ENCODE assay signal across 10 mouse cellular contexts in genomic region chr2:172579221-172579620, GRCm38 (mm10). TPM values are rescaled to one million over a fixed set of nuclear protein-coding genes. Genes with fewer than 3 reads are reported as not detected.
DNase-seq lines count a peak whose midpoint lies in the region; ATAC-seq lines count a peak whose summit lies in the region.
"Had no signal": no experiment of that assay in that cellular context is flagged by ENCODE, and none has a peak within 500 bp of the region (broad histone marks: within the 10 kb centered on the region; RNA-seq: fewer than 3 reads in every experiment).

No protein-coding gene starts in this region.

- H3K27me3 ChIP-seq in forebrain, embryonic 13.5 days, result no peaks in the 10 kb centered on the region
- H3K27me3 ChIP-seq in forebrain, embryonic 11.5 days (ENCODE audit: control insufficient read depth, insufficient read depth, low read length), result no peaks in the 10 kb centered on the region
- H3K27me3 ChIP-seq in midbrain, embryonic 13.5 days, result 0 out of 2 replicates have a peak, but pooled peaks cover 2% of the 10 kb centered on the region
- no peaks in the 10 kb centered on the region for H3K27me3 ChIP-seq in midbrain, embryonic 11.5 days (ENCODE audit: control insufficient read depth, insufficient read depth, low read length)
- no peaks in the 10 kb centered on the region for H3K27me3 ChIP-seq in heart, embryonic 14.5 days (ENCODE audit: control insufficient read depth, insufficient read depth, low read length)
- peaks cover 15% of the 10 kb centered on the region for H3K27me3 ChIP-seq in neural tube, embryonic 13.5 days
- H3K27me3 ChIP-seq in liver, embryonic 12.5 days (replicated peaks), result peaks cover 3% of the 10 kb centered on the region; the same call in 1 of the 2 replicates

- no peak overlapping the region for H3K9ac ChIP-seq in forebrain, embryonic 13.5 days
- no peak overlapping the region for H3K9ac ChIP-seq in forebrain, embryonic 11.5 days (ENCODE audit: low read length)
- no peak overlapping the region for H3K9ac ChIP-seq in midbrain, embryonic 13.5 days (replicated peaks)
- H3K9ac ChIP-seq in midbrain, embryonic 11.5 days (ENCODE audit: low read length), result no peak overlapping the region
- no peak overlapping the region for H3K9ac ChIP-seq in heart, embryonic 14.5 days (ENCODE audit: low read length)
- H3K9ac ChIP-seq in neural tube, embryonic 13.5 days, result no peak overlapping the region
- no peak overlapping the region for H3K9ac ChIP-seq in liver, embryonic 12.5 days

- H3K4me2 ChIP-seq in forebrain, embryonic 13.5 days, result no peak overlapping the region
- no peak overlapping the region for H3K4me2 ChIP-seq in forebrain, embryonic 11.5 days (ENCODE audit: low read depth, low read length, severe bottlenecking)
- no peak overlapping the region for H3K4me2 ChIP-seq in midbrain, embryonic 13.5 days (replicated peaks)
- H3K4me2 ChIP-seq in midbrain, embryonic 11.5 days, result no peak overlapping the region
- no peak overlapping the region for H3K4me2 ChIP-seq in heart, embryonic 14.5 days (ENCODE audit: low read length)
- H3K4me2 ChIP-seq in neural tube, embryonic 13.5 days, result no peak overlapping the region
- H3K4me2 ChIP-seq in liver, embryonic 12.5 days, result no peak overlapping the region

- no peaks in the 10 kb centered on the region for H3K36me3 ChIP-seq in forebrain, embryonic 13.5 days (ENCODE audit: poor library complexity, severe bottlenecking)
- H3K36me3 ChIP-seq in forebrain, embryonic 11.5 days (ENCODE audit: control insufficient read depth, insufficient read depth, low read length), result no peaks in the 10 kb centered on the region
- H3K36me3 ChIP-seq in midbrain, embryonic 13.5 days, result no peaks in the 10 kb centered on the region
- H3K36me3 ChIP-seq in midbrain, embryonic 11.5 days (ENCODE audit: control insufficient read depth, insufficient read depth, low read length), result no peaks in the 10 kb centered on the region
- no peaks in the 10 kb centered on the region for H3K36me3 ChIP-seq in heart, embryonic 14.5 days (ENCODE audit: control insufficient read depth, insufficient read depth, low read length)
- H3K36me3 ChIP-seq in neural tube, embryonic 13.5 days, result no peaks in the 10 kb centered on the region
- H3K36me3 ChIP-seq in liver, embryonic 12.5 days, result no peaks in the 10 kb centered on the region

- 51% methylated on average over 5 of the region's 5 CpGs for WGBS in forebrain, embryonic 13.5 days
- WGBS in forebrain, embryonic 11.5 days, result 88% methylated on average over 5 of the region's 5 CpGs
- WGBS in midbrain, embryonic 13.5 days, result 68% methylated on average over 5 of the region's 5 CpGs
- WGBS in midbrain, embryonic 11.5 days, result 91% methylated on average over 5 of the region's 5 CpGs
- WGBS in heart, embryonic 14.5 days, result 43% methylated on average over 5 of the region's 5 CpGs
- whole genome bisulfite sequencing in neural tube, embryonic 13.5 days, result 45% methylated on average over 5 of the region's 5 CpGs
- 65% methylated on average over 5 of the region's 5 CpGs for WGBS in liver, embryonic 12.5 days (ENCODE audit: insufficient replicate concordance)

- no peaks in the 10 kb centered on the region for H3K9me3 ChIP-seq in forebrain, embryonic 13.5 days (replicated peaks)
- no peaks in the 10 kb centered on the region for H3K9me3 ChIP-seq in forebrain, embryonic 11.5 days (ENCODE audit: control insufficient read depth, low read length)
- no peaks in the 10 kb centered on the region for H3K9me3 ChIP-seq in midbrain, embryonic 13.5 days
- H3K9me3 ChIP-seq in midbrain, embryonic 11.5 days (ENCODE audit: control insufficient read depth, low read length), result no peaks in the 10 kb centered on the region
- no peaks in the 10 kb centered on the region for H3K9me3 ChIP-seq in heart, embryonic 14.5 days (ENCODE audit: control insufficient read depth, low read length)
- no peaks in the 10 kb centered on the region for H3K9me3 ChIP-seq in neural tube, embryonic 13.5 days
- H3K9me3 ChIP-seq in liver, embryonic 12.5 days (replicated peaks), result no peaks in the 10 kb centered on the region

- no peak for DNase-seq in forebrain, embryonic 11.5 days (ENCODE audit: low spot score)
- no peak for DNase-seq in midbrain, embryonic 11.5 days (ENCODE audit: low spot score, missing footprints)
- no peak for DNase-seq in kidney, postnatal 10 days
- DNase-seq: kidney, postnatal 36 days; lung, postnatal 4 days had no signal

- no peak overlapping the region for H3K4me3 ChIP-seq in forebrain, embryonic 13.5 days
- no peak overlapping the region for H3K4me3 ChIP-seq in forebrain, embryonic 11.5 days (ENCODE audit: low read depth, low read length)
- H3K4me3 ChIP-seq in midbrain, embryonic 13.5 days (replicated peaks), result no peak overlapping the region
- H3K4me3 ChIP-seq in midbrain, embryonic 11.5 days (ENCODE audit: low read depth, low read length), result no peak overlapping the region
- H3K4me3 ChIP-seq in heart, embryonic 14.5 days (ENCODE audit: control insufficient read depth in 1 of 2, insufficient read depth in 1 of 2, low read depth in 1 of 2, low read length in 2 of 2), result no peak overlapping the region
- no peak overlapping the region for H3K4me3 ChIP-seq in neural tube, embryonic 13.5 days
- no peak overlapping the region for H3K4me3 ChIP-seq in liver, embryonic 12.5 days

- H3K27ac ChIP-seq in forebrain, embryonic 13.5 days, result no peak overlapping the region
- H3K27ac ChIP-seq in forebrain, embryonic 11.5 days (ENCODE audit: low read depth, low read length), result no peak overlapping the region
- no peak overlapping the region for H3K27ac ChIP-seq in midbrain, embryonic 13.5 days
- no peak overlapping the region for H3K27ac ChIP-seq in midbrain, embryonic 11.5 days (ENCODE audit: low read depth, low read length)
- no peak overlapping the region for H3K27ac ChIP-seq in heart, embryonic 14.5 days (replicated peaks in 1 of 2; ENCODE audit: control insufficient read depth in 1 of 2, insufficient read depth in 1 of 2, low read depth in 2 of 2, low read length in 2 of 2)
- no peak overlapping the region for H3K27ac ChIP-seq in neural tube, embryonic 13.5 days (replicated peaks)
- no peak overlapping the region for H3K27ac ChIP-seq in liver, embryonic 12.5 days

- peaks cover 28% of the 10 kb centered on the region for H3K4me1 ChIP-seq in forebrain, embryonic 13.5 days
- peaks cover 4% of the 10 kb centered on the region; the same call in 1 of the 2 replicates for H3K4me1 ChIP-seq in forebrain, embryonic 11.5 days (replicated peaks; ENCODE audit: control insufficient read depth, insufficient read depth, low read length)
- H3K4me1 ChIP-seq in midbrain, embryonic 13.5 days (replicated peaks), result peaks cover 15% of the 10 kb centered on the region
- no peaks in the 10 kb centered on the region for H3K4me1 ChIP-seq in midbrain, embryonic 11.5 days (ENCODE audit: control insufficient read depth, insufficient read depth, low read length)
- H3K4me1 ChIP-seq in heart, embryonic 14.5 days (ENCODE audit: control insufficient read depth in 2 of 2, insufficient read depth in 2 of 2, low read length in 2 of 2), result peaks cover 0 to 7% of the 10 kb centered on the region in 2 experiments; a peak in 3 of 4 replicates
- peaks cover 17% of the 10 kb centered on the region for H3K4me1 ChIP-seq in neural tube, embryonic 13.5 days (replicated peaks)
- H3K4me1 ChIP-seq in liver, embryonic 12.5 days, result no peaks in the 10 kb centered on the region

- peak; percentile 82 for ATAC-seq in forebrain, embryonic 13.5 days
- no peak for ATAC-seq in forebrain, embryonic 11.5 days (replicated peaks; ENCODE audit: low FRiP score)
- peak; percentile 69 for ATAC-seq in midbrain, embryonic 13.5 days
- ATAC-seq in midbrain, embryonic 11.5 days (ENCODE audit: low FRiP score), result no peak
- ATAC-seq in heart, embryonic 14.5 days (ENCODE audit: insufficient number of reproducible peaks, insufficient read depth, low FRiP score, low read depth), result peak; percentile 59
- ATAC-seq in neural tube, embryonic 13.5 days (ENCODE audit: low read depth), result peak; percentile 76
- ATAC-seq in liver, embryonic 12.5 days, result no peak

RNA-seq across cellular contexts. Expression of gene Tfap2c, which starts 29.8 kb away (rescaled TPM):
- polyA plus RNA-seq in forebrain, embryonic 13.5 days (2015; fragmentation: Nextera tagmentation; extraction: Ambion mirVana), result 35.1 and 35.4 TPM in 2 replicates
- 45.1 and 46.5 TPM in 2 replicates for polyA plus RNA-seq in forebrain, embryonic 11.5 days (2014; fragmentation: Nextera tagmentation; extraction: Ambion mirVana)
- polyA plus RNA-seq in midbrain, embryonic 13.5 days (2015; fragmentation: Nextera tagmentation; extraction: Ambion mirVana), result 0.53 and 1.6 TPM in 2 replicates
- polyA plus RNA-seq in midbrain, embryonic 11.5 days (2014; fragmentation: Nextera tagmentation; extraction: Ambion mirVana), result 2.8 and 4.5 TPM in 2 replicates
- polyA plus RNA-seq in heart, embryonic 14.5 days (2014; fragmentation: Nextera tagmentation; extraction: Ambion mirVana), result not detected in 2 replicates
- polyA plus RNA-seq in neural tube, embryonic 13.5 days (2015; fragmentation: Nextera tagmentation; extraction: Ambion mirVana), result 0.60 and 1.0 TPM in 2 replicates
- polyA plus RNA-seq in liver, embryonic 12.5 days (2016; fragmentation: Nextera tagmentation; extraction: Ambion mirVana), result not detected in 2 replicates

Comparison
In these comparisons a context has a peak if more than half of its experiments do, and no peak if none do; other contexts are left out.
1. ATAC-seq: peak in forebrain, embryonic 13.5 days (single experiment), midbrain, embryonic 13.5 days (single experiment), heart, embryonic 14.5 days (single experiment) and neural tube, embryonic 13.5 days (single experiment); none in forebrain, embryonic 11.5 days (single experiment), midbrain, embryonic 11.5 days (single experiment) and liver, embryonic 12.5 days (single experiment).